Mouse (Mus musculus) spleen, adult 2 months (tissue): Measurements from ENCODE around the gene Ott. TPM values are rescaled to one million over a fixed set of nuclear protein-coding genes. Genes with fewer than 3 reads are reported as not detected.
"Not testable (repeated sequence)": the region's sequence is repeated elsewhere in the genome, so short reads cannot be mapped to it uniquely, and the experiment has no call there.

Experiments
- DNase-seq, 2 experiments: peaks; one replicate each; pipeline versions ENCODE4 v3.0.0 to v3.0.0-alpha.2; 2012 to 2021; ENCODE audit warnings: low spot score in 2 of 2, low read depth in 1 of 2
- H3K27ac ChIP-seq: fragments of 200-500 bp; 2 replicates; pipeline ENCODE4 v1.5.1; 2012; ENCODE audit warnings: low read length, inconsistent platforms; ENCODE audit not compliant: insufficient read depth
- H3K27me3 ChIP-seq: fragments of 200-500 bp; 2 replicates; pipeline ENCODE4 v1.6.1; 2012; ENCODE audit warnings: mild to moderate bottlenecking, moderate library complexity, low read length, inconsistent platforms; ENCODE audit not compliant: control insufficient read depth, insufficient read depth
- H3K36me3 ChIP-seq: fragments of 200-500 bp; 2 replicates; pipeline ENCODE4 v1.6.1; 2012; ENCODE audit warnings: mild to moderate bottlenecking, low read length, inconsistent platforms; ENCODE audit not compliant: control insufficient read depth, insufficient read depth
- H3K4me1 ChIP-seq: fragments of 200-500 bp; 2 replicates; pipeline ENCODE4 v1.6.1; 2011; ENCODE audit warnings: inconsistent platforms; ENCODE audit not compliant: control insufficient read depth, insufficient read depth, insufficient read length
- H3K4me3 ChIP-seq: fragments of 200-500 bp; 2 replicates; pipeline ENCODE4 v1.5.1; 2011; ENCODE audit warnings: mild to moderate bottlenecking, inconsistent platforms; ENCODE audit not compliant: insufficient read depth, insufficient read length; ENCODE audit errors: extremely low read depth
- WGBS: fragments of 180-500 bp; shearing (Covaris S2); methylation state at CpG from one replicate; pipeline ENCODE4 v1.1.7; 2018; 5-methylcytosine and 5-hydroxymethylcytosine counted together
- polyA plus RNA-seq: library from polyadenylated mRNA; depleted of rRNA; stranded (reverse); fragments of >200 nt; gene quantifications from 2 replicates; pipeline ENCODE4 v1.2.3, GENCODE M21; 2012; rRNA removed

Ott gene
- polyA plus RNA-seq = not detected in 2 replicates

DNA sequence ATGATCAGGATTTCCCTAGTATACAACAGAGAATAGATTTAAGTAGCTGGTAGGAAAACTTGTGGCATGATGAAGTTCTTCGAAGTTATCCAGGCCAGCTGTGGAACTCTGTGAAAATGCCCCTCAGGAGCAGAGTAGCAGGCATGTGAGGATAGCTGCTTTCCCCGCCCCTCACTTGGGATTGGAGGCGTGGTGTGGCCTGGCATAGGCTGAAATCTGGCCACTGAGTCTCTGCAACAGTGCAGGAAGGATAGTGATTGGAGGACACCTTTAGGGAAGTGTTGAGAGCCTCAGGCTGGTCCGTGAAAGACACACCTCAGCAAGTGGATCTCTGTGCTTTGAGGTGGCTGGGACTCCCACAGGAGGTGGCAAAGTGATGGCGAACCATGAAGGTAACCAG lies at the start of gene Ott:
TSS of gene Ott (plus strand) at position 301 of the 400 bp plus-strand sequence.
- not testable (repeated sequence) for H3K4me3 ChIP-seq, H3K4me1 ChIP-seq, H3K27ac ChIP-seq, H3K36me3 ChIP-seq, DNase-seq, H3K27me3 ChIP-seq
- WGBS = no CpG with 5 or more reads among the region's 5 CpGs

Other genes with a start within 250 kb of the Ott start
- gene Luzp4, start 216.6 kb upstream of the Ott start, polyA plus RNA-seq = not detected in 2 replicates
- gene Gm15093, start 198.1 kb downstream of the Ott start, polyA plus RNA-seq = not detected in 2 replicates